Comparison of ENCODE assay signal across 17 mouse cellular contexts in genomic region chr13:93384481-93384880, GRCm38 (mm10).
"Had no signal": no experiment of that assay in that cellular context is flagged by ENCODE, and none has a peak within 500 bp of the region (broad histone marks: within the 10 kb centered on the region; RNA-seq: fewer than 3 reads in every experiment).

No protein-coding gene starts in this region.

- H3K27me3 ChIP-seq: lung, embryonic 15.5 days; megakaryocyte, embryonic 14.5 days; midbrain, embryonic 13.5 days; midbrain, embryonic 15.5 days; neural tube, embryonic 12.5 days; stomach, embryonic 15.5 days had no signal

- H3K4me2 ChIP-seq: lung, embryonic 15.5 days; midbrain, embryonic 11.5 days; midbrain, embryonic 13.5 days; midbrain, embryonic 15.5 days; neural tube, embryonic 12.5 days; stomach, embryonic 15.5 days had no signal

- H3K9me3 ChIP-seq: lung, embryonic 15.5 days; megakaryocyte, embryonic 14.5 days; midbrain, embryonic 13.5 days; midbrain, embryonic 15.5 days; neural tube, embryonic 12.5 days; stomach, embryonic 15.5 days had no signal

- DNase-seq: lung, adult 2 months; lung, postnatal 14 days; lung, postnatal 36 days; right cerebral cortex, postnatal 14 days; thymus, adult 2 months; thymus, postnatal 25 days; thymus, postnatal 4 days had no signal

- H3K36me3 ChIP-seq: lung, embryonic 15.5 days; midbrain, embryonic 13.5 days; midbrain, embryonic 15.5 days; neural tube, embryonic 12.5 days; stomach, embryonic 15.5 days had no signal

- H3K4me3 ChIP-seq: lung, embryonic 15.5 days; megakaryocyte, embryonic 14.5 days; midbrain, embryonic 13.5 days; midbrain, embryonic 15.5 days; neural tube, embryonic 12.5 days; stomach, embryonic 15.5 days had no signal

- ATAC-seq: lung, postnatal 0 days; midbrain, embryonic 13.5 days; midbrain, embryonic 15.5 days had no signal

- H3K27ac ChIP-seq: lung, embryonic 15.5 days; macrophage; midbrain, embryonic 13.5 days; midbrain, embryonic 15.5 days; neural tube, embryonic 12.5 days; stomach, embryonic 15.5 days; stomach, postnatal 0 days had no signal

- H3K4me1 ChIP-seq: lung, embryonic 15.5 days; midbrain, embryonic 13.5 days; midbrain, embryonic 15.5 days; neural tube, embryonic 12.5 days; stomach, embryonic 15.5 days had no signal

- H3K9ac ChIP-seq: lung, embryonic 15.5 days; midbrain, embryonic 13.5 days; midbrain, embryonic 15.5 days; neural tube, embryonic 12.5 days; stomach, embryonic 15.5 days had no signal
